Mouse (Mus musculus): ENCODE data around the gene Ccnl2.

Gene Ccnl2

DNA sequence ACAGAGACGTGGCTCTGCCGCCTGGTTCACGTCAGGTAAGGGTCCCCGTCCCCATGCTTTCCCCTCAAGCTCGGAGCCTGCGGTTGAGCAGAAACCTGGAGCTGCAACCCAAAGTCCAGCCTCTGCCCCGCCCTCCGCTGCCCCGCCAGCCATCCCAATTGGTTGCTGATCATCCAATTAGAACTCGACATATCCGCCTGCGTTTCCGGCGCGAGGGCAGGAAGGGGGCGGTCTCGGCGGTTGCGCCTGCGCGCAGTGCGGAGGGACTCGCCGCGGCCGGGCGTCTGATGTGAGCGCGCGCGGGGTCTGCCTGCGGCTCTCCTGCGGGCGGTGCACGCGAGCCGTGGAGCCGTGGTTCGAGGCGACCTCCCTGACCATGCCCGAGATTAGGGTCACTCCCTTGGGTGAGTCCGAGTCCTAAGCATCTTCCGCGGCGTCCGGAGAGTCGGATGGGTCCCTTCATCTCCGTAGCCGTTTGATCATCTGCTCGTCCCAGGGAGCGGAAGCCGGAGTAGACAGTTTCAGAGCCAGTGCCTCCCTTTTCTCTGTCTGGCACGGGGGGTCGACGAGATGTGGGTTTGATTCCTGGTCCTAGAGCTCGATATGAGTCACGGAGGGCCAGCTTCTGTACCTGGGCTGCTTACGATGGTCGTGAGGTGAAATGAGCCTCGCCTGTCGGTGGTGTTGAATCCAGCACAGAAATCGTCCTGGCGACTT is 57.2 kb downstream of the Ccnl2 start, which contains the start of the genes Cptp and Ints11:
TSS of gene Cptp (minus strand) at position 124 of the 717 bp plus-strand sequence.
TSS of gene Ints11 (plus strand) at position 230 of the 717 bp plus-strand sequence.
- DNase-seq (ENCODE audit: low spot score): peak; percentile 84

GRCm38 (mm10) chr4:155871404-155871803 is 59.1 kb downstream of the Ccnl2 start:
- DNase-seq (ENCODE audit: low spot score): no peak
